In genomic region chr3:53590139-53590621, GRCm38 (mm10) we compare ENCODE assay signal across 8 mouse cellular contexts.
DNase-seq lines count a peak whose midpoint lies in the region; ATAC-seq and TF ChIP-seq lines count a peak whose summit lies in the region.

No protein-coding gene starts in this region.

- H3K4me2 ChIP-seq in kidney, embryonic 15.5 days: no peak overlapping the region
- H3K4me2 ChIP-seq in limb, embryonic 12.5 days: no peak overlapping the region

- in situ Hi-C loops in ES-E14 (cut with MboI; ENCODE audit: low sequenced_read_pairs in 2 of 2, unreplicated experiment in 2 of 2): no loop called here

- intact Hi-C loops in gastrocnemius, postnatal 14 days (cut with DNase I; ENCODE audit: low total_unique reads): loop anchor here (2.0 kb wide), 1 partner anchor 67 kb away; the partner anchor contains the start of gene Frem2

- no peak overlapping the region for H3K27ac ChIP-seq in ES-E14 (ENCODE audit: insufficient read depth, low read depth, low read length, poor library complexity, severe bottlenecking)
- H3K27ac ChIP-seq in kidney, embryonic 15.5 days: peak overlapping the region; percentile 4
- H3K27ac ChIP-seq in limb, embryonic 12.5 days: no peak overlapping the region

- peak; percentile 41; the same call in 1 of the 2 replicates for ATAC-seq in kidney, embryonic 15.5 days (replicated peaks; ENCODE audit: low FRiP score)
- ATAC-seq in limb, embryonic 12.5 days (ENCODE audit: insufficient number of reproducible peaks, insufficient read depth, low FRiP score, low TSS enrichment, low read depth): 0 out of 2 replicates have a peak, but pooled peaks have one; percentile 47

- no peak overlapping the region for H3K9ac ChIP-seq in ES-E14 (ENCODE audit: insufficient read depth, low read depth, low read length, poor library complexity, severe bottlenecking)
- H3K9ac ChIP-seq in kidney, embryonic 15.5 days: no peak overlapping the region
- H3K9ac ChIP-seq in limb, embryonic 12.5 days (replicated peaks): no peak overlapping the region

- H3K4me1 ChIP-seq in ES-E14 (ENCODE audit: control insufficient read depth in 2 of 2, insufficient read depth in 2 of 2, low read length in 2 of 2, poor library complexity in 1 of 2): peaks cover 9 to 10% of the 10 kb centered on the region in 2 experiments
- peaks cover 26% of the 10 kb centered on the region for H3K4me1 ChIP-seq in kidney, embryonic 15.5 days
- H3K4me1 ChIP-seq in limb, embryonic 12.5 days (replicated peaks): 0 out of 2 replicates have a peak, but pooled peaks cover 8% of the 10 kb centered on the region

- no peak overlapping the region for H3K4me3 ChIP-seq in ES-E14 (ENCODE audit: insufficient read depth in 1 of 2, low read depth in 1 of 2, low read length in 2 of 2, poor library complexity in 1 of 2, severe bottlenecking in 1 of 2)
- H3K4me3 ChIP-seq in kidney, embryonic 15.5 days (replicated peaks): no peak overlapping the region
- H3K4me3 ChIP-seq in limb, embryonic 12.5 days (replicated peaks): no peak overlapping the region

- H3K9me3 ChIP-seq in ES-E14 (ENCODE audit: control insufficient read depth, insufficient read depth, low read depth, low read length): no peaks in the 10 kb centered on the region
- H3K9me3 ChIP-seq in kidney, embryonic 15.5 days (replicated peaks): no peaks in the 10 kb centered on the region
- no peaks in the 10 kb centered on the region for H3K9me3 ChIP-seq in limb, embryonic 12.5 days

- H3K27me3 ChIP-seq in kidney, embryonic 15.5 days: no peaks in the 10 kb centered on the region; the same call in 1 of the 2 replicates
- H3K27me3 ChIP-seq in limb, embryonic 12.5 days: no peaks in the 10 kb centered on the region

- 3% methylated on average over 2 of the region's 2 CpGs for WGBS in kidney, embryonic 15.5 days
- 2% methylated on average over 2 of the region's 2 CpGs for WGBS in limb, embryonic 12.5 days

- no peaks in the 10 kb centered on the region for H3K36me3 ChIP-seq in ES-E14 (ENCODE audit: control insufficient read depth, insufficient read depth, low read length, poor library complexity, severe bottlenecking)
- H3K36me3 ChIP-seq in kidney, embryonic 15.5 days: no peaks in the 10 kb centered on the region
- H3K36me3 ChIP-seq in limb, embryonic 12.5 days: no peaks in the 10 kb centered on the region

- DNase-seq in 3T3-L1 (ENCODE audit: low read depth, low spot score) (peak; percentile 65), ES-E14 (ENCODE audit: low read depth, low spot score) (no peak)
- DNase-seq in cerebellum, postnatal 36 days: peak; percentile 46 to 67
- peak; percentile 13 for DNase-seq in gastrocnemius, postnatal 14 days
- peak; percentile 25 for DNase-seq in ovary, postnatal 36 days (ENCODE audit: low spot score)
- no peak for DNase-seq in spleen, adult 12 weeks (ENCODE audit: low spot score)

TF ChIP-seq in ES-E14, 5 proteins besides CTCF, POLR2A, EP300 and RAD21:
- no peak for TF ChIP-seq CHD2 (IDR thresholded peaks at IDR 0.05; ENCODE audit: low read depth, low read length)
- peak; percentile 41; the same call in 1 of the 2 replicates for TF ChIP-seq ZC3H11A (IDR thresholded peaks at IDR 0.05; ENCODE audit: borderline replicate concordance, low read depth, low read length)

Comparison
In these comparisons a context has a peak if more than half of its experiments do, and no peak if none do; other contexts are left out.
1. DNase-seq: peak in 3T3-L1 (single experiment), cerebellum, postnatal 36 days (2 of 2), gastrocnemius, postnatal 14 days (single experiment) and ovary, postnatal 36 days (single experiment); none in ES-E14 (single experiment) and spleen, adult 12 weeks (single experiment).